Mouse (Mus musculus) lung, embryonic 14.5 days (tissue): Measurements from ENCODE around the gene Scel. TPM values are rescaled to one million over a fixed set of nuclear protein-coding genes. Genes with fewer than 3 reads are reported as not detected.

ENCODE experiments used
- ATAC-seq: fragments of 200-750 bp; cut with Nextera tagmentation; 2 replicates; pipeline ENCODE4 v1.8.0; 2017; ENCODE audit warnings: mild to moderate bottlenecking, moderate TSS enrichment, moderate library complexity; ENCODE audit not compliant: insufficient read depth
- DNase-seq: peaks from one replicate; pipeline ENCODE4 v3.0.0-alpha.2; 2015
- H3K27ac ChIP-seq: fragments of 300-500 bp; sonication (generic); 2 replicates; pipeline ENCODE4 v1.5.1; 2014; ENCODE audit warnings: low read depth, mild to moderate bottlenecking, moderate library complexity
- H3K27me3 ChIP-seq: fragments of 300-500 bp; sonication (generic); 2 replicates; pipeline ENCODE4 v1.6.1; 2014; ENCODE audit warnings: low read length, control low read depth; ENCODE audit not compliant: insufficient read depth
- H3K36me3 ChIP-seq: fragments of 300-500 bp; sonication (generic); 2 replicates; pipeline ENCODE4 v1.6.1; 2014; ENCODE audit warnings: control low read depth; ENCODE audit not compliant: insufficient read depth
- H3K4me1 ChIP-seq: fragments of 300-500 bp; sonication (generic); 2 replicates; pipeline ENCODE4 v1.6.1; 2014; ENCODE audit warnings: antibody characterized with exemption, control low read depth; ENCODE audit not compliant: insufficient read depth
- H3K4me2 ChIP-seq: fragments of 300-500 bp; sonication (generic); 2 replicates; pipeline ENCODE4 v1.6.1; 2014; ENCODE audit warnings: mild to moderate bottlenecking
- H3K4me3 ChIP-seq: fragments of 300-500 bp; sonication (generic); 2 replicates; pipeline ENCODE4 v1.5.1; 2014; ENCODE audit warnings: low read depth, low read length
- H3K9ac ChIP-seq: fragments of 300-500 bp; sonication (generic); 2 replicates; pipeline ENCODE4 v1.6.1; 2014
- H3K9me3 ChIP-seq: fragments of 300-500 bp; sonication (generic); 2 replicates; pipeline ENCODE4 v1.6.1; 2016; ENCODE audit warnings: low read depth, low read length, control low read depth
- CTCF ChIP-seq: IDR thresholded peaks from 2 replicates; pipeline ENCODE4 v1.5.1; 2016; ENCODE audit warnings: antibody characterized with exemption, low read depth
- WGBS: fragments of 180-500 bp; shearing (Covaris S2); extraction: QIAGEN DNeasy Blood & Tissue Kit; methylation state at CpG from one replicate; pipeline ENCODE4 v1.1.7; 2014; 5-methylcytosine and 5-hydroxymethylcytosine counted together
- microRNA-seq: library from miRNA; unstranded; fragments of <30 nt; microRNA quantifications from one replicate; pipeline ENCODE4, GENCODE M21; 2016; ENCODE audit warnings: borderline number of aligned reads
- polyA plus RNA-seq: library from polyadenylated mRNA; unstranded; fragments of >200 nt; fragmentation: Nextera tagmentation; extraction: Ambion mirVana; gene quantifications from 2 replicates; pipeline ENCODE4 v1.2.1, GENCODE M21; 2014

Scel gene
- polyA plus RNA-seq, 1 experiment from 2014 or later = 1.9 TPM

DNA sequence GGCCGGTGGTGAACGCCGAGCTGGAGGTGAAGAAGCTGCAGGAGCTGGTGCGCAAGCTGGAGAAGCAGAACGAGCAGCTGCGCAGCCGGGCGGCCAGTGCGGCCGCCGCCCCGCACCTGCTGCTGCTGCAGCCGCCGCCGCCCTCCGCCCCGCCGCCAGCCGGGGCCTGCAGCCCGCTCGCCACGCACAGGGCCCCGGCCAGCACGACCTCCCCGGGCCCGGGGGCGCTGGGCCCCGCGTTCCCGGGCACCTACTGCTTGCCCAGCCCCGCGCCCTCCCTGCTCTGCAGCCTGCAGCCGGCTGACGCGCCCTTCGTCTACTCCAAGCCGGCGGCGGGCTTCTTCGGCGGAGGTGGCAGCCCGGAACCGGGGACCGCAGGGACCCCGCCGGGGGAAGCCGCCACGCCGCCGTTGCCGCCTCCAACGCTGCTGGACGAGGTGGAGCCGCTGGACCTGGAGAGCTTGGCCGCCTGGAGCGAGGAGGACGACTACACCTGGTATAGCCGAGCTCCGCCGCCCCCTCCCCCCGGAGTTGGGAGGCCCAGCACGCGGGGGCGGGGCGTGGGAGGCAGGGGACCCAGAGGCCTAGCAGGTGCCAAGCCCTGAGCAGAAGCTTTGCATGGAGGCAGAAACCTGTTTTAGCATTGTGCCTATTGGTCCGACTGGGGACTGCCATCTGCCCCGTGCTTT lies 137.4 kb downstream of the Scel start:
- WGBS = 1% methylated on average over 51 of the region's 67 CpGs
- Histone ChIP-seq H3K4me2 (peak overlapping the region; percentile 97), H3K9me3 (no peaks in the 10 kb centered on the region), H3K9ac (peak overlapping the region; percentile 54), H3K4me1 (no peaks in the 10 kb centered on the region; the same call in 1 of the 2 replicates), H3K4me3 (peak overlapping the region; percentile 62), H3K36me3 (no peaks in the 10 kb centered on the region), H3K27ac (peak overlapping the region; percentile 58; the same call in 1 of the 2 replicates), H3K27me3 (peaks cover 36% of the 10 kb centered on the region)
- no peak for TF ChIP-seq CTCF
- ATAC-seq (peak; percentile 67), DNase-seq (peak; percentile 61)

DNA sequence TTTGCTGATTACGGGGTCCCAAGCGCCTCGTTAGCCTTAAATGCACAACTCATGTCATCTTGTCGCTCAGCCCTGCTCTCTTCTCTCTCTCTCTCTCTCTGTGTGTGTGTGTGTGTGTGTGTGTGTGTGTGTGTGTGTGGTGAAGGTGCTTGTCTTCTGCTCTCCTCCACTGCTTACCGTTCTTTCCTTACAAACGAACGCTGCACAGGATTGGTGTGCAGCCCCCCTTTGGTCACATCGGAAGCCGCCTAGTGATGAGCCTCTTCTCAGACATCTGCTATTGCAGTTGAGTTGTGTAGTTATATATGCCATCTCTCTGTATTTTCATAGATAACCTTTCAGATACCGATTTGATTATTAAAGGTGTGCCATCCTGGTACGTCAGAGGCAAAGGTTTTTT lies 138.0 kb downstream of the Scel start:
- DNase-seq (no peak), ATAC-seq (no peak)
- no peak for TF ChIP-seq CTCF
- H3K36me3 ChIP-seq = no peaks in the 10 kb centered on the region
- H3K4me1 ChIP-seq = no peaks in the 10 kb centered on the region; the same call in 1 of the 2 replicates
- no peak overlapping the region for H3K27ac ChIP-seq
- H3K4me2 ChIP-seq = peak overlapping the region; percentile 97
- H3K4me3 ChIP-seq = peak overlapping the region; percentile 62
- 4% methylated on average over 11 of the region's 11 CpGs for WGBS
- H3K9me3 ChIP-seq = no peaks in the 10 kb centered on the region
- peak overlapping the region; percentile 54; the same call in 1 of the 2 replicates for H3K9ac ChIP-seq
- peaks cover 36% of the 10 kb centered on the region for H3K27me3 ChIP-seq

DNA sequence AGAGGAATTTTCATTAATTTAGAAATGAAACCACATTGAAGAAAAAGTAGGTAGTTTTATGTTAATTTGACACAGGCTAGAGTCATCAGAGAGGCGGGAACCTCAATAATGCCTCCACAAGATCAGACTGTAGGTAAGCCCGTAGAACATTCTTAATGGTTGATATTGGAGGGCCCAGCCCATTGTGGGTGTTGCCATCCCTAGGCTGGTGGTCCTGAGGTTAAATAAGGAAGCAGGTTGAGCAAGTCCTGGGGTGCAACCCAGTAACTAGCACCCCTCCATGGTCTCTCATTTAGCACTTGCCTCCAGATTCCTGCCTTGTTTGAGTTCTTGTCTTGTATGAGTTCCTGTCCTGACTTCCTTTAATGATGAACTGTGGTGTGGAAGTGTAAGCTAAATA lies 138.4 kb downstream of the Scel start:
- Histone ChIP-seq H3K27me3 (peaks cover 36% of the 10 kb centered on the region), H3K9me3 (no peaks in the 10 kb centered on the region), H3K4me1 (no peaks in the 10 kb centered on the region; the same call in 1 of the 2 replicates), H3K36me3 (no peaks in the 10 kb centered on the region), H3K4me3 (peak overlapping the region; percentile 62), H3K9ac (no peak overlapping the region), H3K27ac (no peak overlapping the region), H3K4me2 (peak overlapping the region; percentile 97)
- TF ChIP-seq CTCF = no peak
- 52% methylated on average over 2 of the region's 2 CpGs for WGBS
- ATAC-seq (no peak), DNase-seq (no peak)

DNA sequence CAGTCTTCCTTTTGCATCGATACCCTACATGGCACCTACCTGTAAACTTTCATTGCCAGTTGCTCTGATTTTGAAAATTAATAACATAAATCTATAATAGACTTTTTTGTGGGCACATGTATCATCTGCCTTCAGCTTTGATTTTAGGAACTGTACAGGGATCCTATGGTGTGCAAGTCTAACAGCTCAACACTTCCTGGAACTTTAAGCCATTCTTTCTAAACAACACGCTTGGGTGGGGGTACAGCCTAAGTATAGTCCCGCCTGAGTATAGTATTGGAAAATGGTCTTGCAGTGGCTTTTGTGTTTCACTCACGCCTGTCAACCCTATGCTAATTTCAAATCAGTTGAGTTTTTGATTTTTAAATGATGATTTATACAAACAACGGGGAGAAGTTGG lies 139.4 kb downstream of the Scel start:
- Histone ChIP-seq H3K27me3 (peaks cover 36% of the 10 kb centered on the region), H3K9me3 (no peaks in the 10 kb centered on the region), H3K36me3 (no peaks in the 10 kb centered on the region), H3K4me3 (no peak overlapping the region), H3K9ac (no peak overlapping the region), H3K4me1 (no peaks in the 10 kb centered on the region; the same call in 1 of the 2 replicates), H3K27ac (no peak overlapping the region), H3K4me2 (no peak overlapping the region)
- no peak for ATAC-seq
- TF ChIP-seq CTCF = no peak
- no peak for DNase-seq
- WGBS = 85% methylated on average over 5 of the region's 5 CpGs

DNA sequence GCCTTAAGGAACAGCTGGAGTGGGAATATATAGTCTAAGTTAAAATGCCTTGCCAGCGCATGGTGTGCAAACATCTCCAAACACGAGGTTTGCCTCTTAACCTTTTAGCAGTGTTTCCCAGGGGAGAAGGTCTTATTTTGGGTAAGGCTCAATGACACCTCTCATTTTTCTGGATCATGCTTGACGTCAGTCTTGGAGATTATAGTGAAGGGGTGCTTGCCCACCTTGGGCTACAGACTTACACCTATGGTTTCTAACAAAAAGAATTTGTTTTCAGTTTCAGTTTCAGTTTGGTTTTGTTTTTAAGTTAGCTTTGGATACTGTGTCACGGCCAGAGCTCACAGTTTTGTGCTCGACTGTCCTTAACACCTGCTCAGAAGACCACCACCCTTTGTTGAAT lies 140.7 kb downstream of the Scel start:
- DNase-seq = no peak
- 54% methylated on average over 5 of the region's 5 CpGs for WGBS
- H3K36me3 ChIP-seq = no peaks in the 10 kb centered on the region

DNA sequence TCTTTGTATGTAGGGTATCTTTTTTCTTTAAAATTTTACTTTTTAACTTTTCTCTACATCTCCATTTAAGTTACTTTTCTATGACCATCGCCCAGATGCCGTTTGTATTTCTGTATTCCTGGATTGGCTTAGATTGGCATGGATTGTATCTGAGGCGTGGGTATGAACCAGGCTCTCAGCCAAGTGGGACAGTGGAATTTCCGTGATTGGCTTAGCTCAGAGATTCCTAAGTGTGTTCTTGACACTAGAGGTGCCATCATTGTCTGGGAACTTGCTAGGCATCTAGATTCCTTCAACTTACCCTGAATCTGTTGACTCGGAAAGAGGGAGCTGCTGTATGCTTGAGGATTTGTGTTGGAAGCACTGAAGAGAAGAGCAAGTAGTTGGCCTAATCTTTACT lies 142.3 kb downstream of the Scel start:
- TF ChIP-seq CTCF = no peak
- Histone ChIP-seq H3K4me3 (no peak overlapping the region), H3K4me1 (no peaks in the 10 kb centered on the region; the same call in 1 of the 2 replicates), H3K9me3 (no peaks in the 10 kb centered on the region), H3K36me3 (no peaks in the 10 kb centered on the region), H3K27ac (no peak overlapping the region), H3K4me2 (no peak overlapping the region), H3K27me3 (peaks cover 17% of the 10 kb centered on the region; the same call in 1 of the 2 replicates), H3K9ac (no peak overlapping the region)
- DNase-seq = no peak
- 63% methylated on average over 5 of the region's 5 CpGs for WGBS
- no peak for ATAC-seq

More for the DNA sequence above, 140.7 kb downstream of the Scel start:
- ATAC-seq = no peak
- Histone ChIP-seq H3K9ac (no peak overlapping the region), H3K27ac (no peak overlapping the region), H3K27me3 (peaks cover 32% of the 10 kb centered on the region), H3K4me2 (no peak overlapping the region), H3K9me3 (no peaks in the 10 kb centered on the region), H3K4me1 (no peaks in the 10 kb centered on the region; the same call in 1 of the 2 replicates), H3K4me3 (no peak overlapping the region)
- TF ChIP-seq CTCF = no peak

DNA sequence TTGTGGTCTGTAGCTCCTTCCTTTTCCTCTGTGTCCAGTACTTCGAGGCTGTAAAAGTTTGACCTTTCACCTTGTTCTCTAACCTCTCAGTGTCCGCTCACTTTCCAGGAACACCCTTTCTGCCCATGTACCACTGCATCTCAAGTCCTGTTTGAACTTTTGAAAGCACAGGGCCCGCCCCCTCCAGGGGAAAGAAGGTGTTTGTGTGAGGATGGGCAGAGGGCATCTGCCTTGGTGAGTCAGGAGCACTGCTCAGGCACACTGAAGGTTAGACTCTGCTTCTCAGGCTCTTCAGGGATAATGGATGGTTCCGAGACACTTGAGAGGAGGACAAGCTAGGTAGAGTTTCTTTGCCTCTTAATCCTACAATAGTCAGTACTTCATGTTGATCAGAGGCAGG lies 144.7 kb downstream of the Scel start:
- ATAC-seq (no peak), DNase-seq (no peak)
- WGBS = 71% methylated on average over 4 of the region's 4 CpGs
- no peak overlapping the region for H3K4me3 ChIP-seq
- no peaks in the 10 kb centered on the region for H3K4me1 ChIP-seq
- no peaks in the 10 kb centered on the region for H3K36me3 ChIP-seq
- H3K9ac ChIP-seq = no peak overlapping the region
- H3K4me2 ChIP-seq = no peak overlapping the region
- TF ChIP-seq CTCF = no peak
- H3K27me3 ChIP-seq = 0 out of 2 replicates have a peak, but pooled peaks cover 2% of the 10 kb centered on the region
- no peaks in the 10 kb centered on the region for H3K9me3 ChIP-seq
- no peak overlapping the region for H3K27ac ChIP-seq

Small RNAs within 50 kb of the gene (microRNA-seq; reads per million reads assigned to microRNA genes)
- not detected for gene Gm22877

Other genes with a start within 250 kb of the Scel start
- gene Mycbp2, start 166.5 kb upstream of the Scel start, polyA plus RNA-seq = 22.7 and 24.5 TPM in 2 replicates
- gene Slain1, start 136.9 kb downstream of the Scel start, polyA plus RNA-seq = 2.4 and 3.0 TPM in 2 replicates